Mouse (Mus musculus) myocyte (in vitro differentiated cells): Measurements from ENCODE around the gene Vps13c. TPM values are rescaled to one million over a fixed set of nuclear protein-coding genes. Genes with fewer than 3 reads are reported as not detected.

Experiments
- H3K27me3 ChIP-seq: one replicate; pipeline ENCODE4 v1.6.1; 2011; ENCODE audit not compliant: control insufficient read depth, insufficient read depth, insufficient read length
- H3K36me3 ChIP-seq: one replicate; pipeline ENCODE4 v1.6.1; 2011; ENCODE audit not compliant: control insufficient read depth, insufficient read depth
- H3K4me2 ChIP-seq: one replicate; pipeline ENCODE4 v1.6.1; 2011; ENCODE audit warnings: low read depth, control low read depth
- H3K4me3 ChIP-seq: one replicate; pipeline ENCODE4 v1.5.1; 2011; ENCODE audit warnings: mild to moderate bottlenecking, control low read depth, moderate library complexity
- H3K79me2 ChIP-seq: one replicate; pipeline ENCODE4 v1.6.1; 2011; ENCODE audit not compliant: control insufficient read depth, insufficient read depth
- H3ac ChIP-seq: one replicate; pipeline ENCODE4 v1.6.1; 2011; ENCODE audit not compliant: control insufficient read depth, insufficient read length
- CEBPB ChIP-seq: IDR thresholded peaks from 2 replicates; pipeline ENCODE4 v1.6.1; 2011; ENCODE audit warnings: mild to moderate bottlenecking, moderate library complexity; ENCODE audit not compliant: poor library complexity, insufficient read depth, severe bottlenecking
- E2F4 ChIP-seq: IDR thresholded peaks from one replicate; pipeline ENCODE4 v1.6.1; 2011; ENCODE audit warnings: mild to moderate bottlenecking, control low read depth, moderate library complexity; ENCODE audit not compliant: insufficient read depth
- MAX ChIP-seq: IDR thresholded peaks from one replicate; pipeline ENCODE4 v1.6.1; 2011; ENCODE audit warnings: low read depth, mild to moderate bottlenecking, control low read depth
- MYOD1 ChIP-seq, 3 experiments: IDR thresholded peaks; one replicate each; pipeline ENCODE4 v1.6.1; 2011; ENCODE audit warnings: control low read depth in 2 of 3, low read depth in 2 of 3, mild to moderate bottlenecking in 2 of 3, moderate library complexity in 1 of 3; ENCODE audit not compliant: insufficient read length in 2 of 3, control insufficient read depth in 1 of 3
- MYOG ChIP-seq, 3 experiments: IDR thresholded peaks; one replicate each; pipeline ENCODE4 v1.6.1; 2011; ENCODE audit warnings: control low read depth in 2 of 3, low read depth in 2 of 3, mild to moderate bottlenecking in 2 of 3; ENCODE audit not compliant: insufficient read length in 2 of 3, control insufficient read depth in 1 of 3, insufficient read depth in 1 of 3
- POLR2A ChIP-seq: IDR thresholded peaks from one replicate; pipeline ENCODE4 v1.6.1; 2011; ENCODE audit warnings: low read depth, mild to moderate bottlenecking, control low read depth, moderate library complexity; ENCODE audit not compliant: insufficient read length
- POLR2AphosphoS2 ChIP-seq: IDR thresholded peaks from one replicate; pipeline ENCODE4 v1.6.1; 2011; ENCODE audit warnings: low read depth, control low read depth; ENCODE audit not compliant: insufficient read length
- REST ChIP-seq: IDR thresholded peaks from one replicate; pipeline ENCODE4 v1.6.1; 2011; ENCODE audit warnings: mild to moderate bottlenecking, control low read depth, moderate library complexity; ENCODE audit not compliant: insufficient read depth, insufficient read length
- SRF ChIP-seq: IDR thresholded peaks from one replicate; pipeline ENCODE4 v1.6.1; 2011; ENCODE audit warnings: low read depth; ENCODE audit not compliant: control insufficient read depth, insufficient read length
- TCF12 ChIP-seq: IDR thresholded peaks from one replicate; pipeline ENCODE4 v1.6.1; 2011; ENCODE audit warnings: mild to moderate bottlenecking, control low read depth; ENCODE audit not compliant: poor library complexity, insufficient read depth, severe bottlenecking
- TCF3 ChIP-seq: IDR thresholded peaks from one replicate; pipeline ENCODE4 v1.6.1; 2011; ENCODE audit warnings: low read depth, control low read depth; ENCODE audit not compliant: insufficient read length
- USF1 ChIP-seq: IDR thresholded peaks from one replicate; pipeline ENCODE4 v1.6.1; 2011; ENCODE audit warnings: low read depth, mild to moderate bottlenecking, control low read depth, moderate library complexity
- polyA plus RNA-seq: library from polyadenylated mRNA; unstranded; fragments of >200 nt; fragmentation: generic; extraction: Trizol; gene quantifications from one replicate; pipeline ENCODE4 v1.2.1, GENCODE M21; 2012; ENCODE audit warnings: missing spikeins

The Vps13c gene
- polyA plus RNA-seq, 1 experiment = 7.3 TPM

GRCm38 (mm10) chr9:67886981-67887720, 47.0 kb downstream of the Vps13c start:
- Histone ChIP-seq H3K4me3 (no peak overlapping the region), H3K4me2 (peak overlapping the region; percentile 64), H3K27me3 (no peaks in the 10 kb centered on the region), H3K79me2 (no peaks in the 10 kb centered on the region), H3K36me3 (peaks cover 9% of the 10 kb centered on the region), H3ac (no peak overlapping the region)
- TF ChIP-seq REST = no peak
- no peak for TF ChIP-seq USF1
- TF ChIP-seq POLR2AphosphoS2 = no peak
- no peak for TF ChIP-seq MAX
- no peak for TF ChIP-seq POLR2A
- no peak for TF ChIP-seq TCF12
- no peak for TF ChIP-seq TCF3
- TF ChIP-seq MYOG (IDR thresholded peaks at IDR 0.05; ENCODE audit: control insufficient read depth in 1 of 3, insufficient read depth in 1 of 3, insufficient read length in 2 of 3, low read depth in 2 of 3) = no peak
- TF ChIP-seq SRF = no peak
- TF ChIP-seq E2F4 = no peak
- no peak for TF ChIP-seq CEBPB
- TF ChIP-seq MYOD1 (IDR thresholded peaks at IDR 0.05; ENCODE audit: control insufficient read depth in 1 of 3, insufficient read length in 2 of 3, low read depth in 2 of 3) = no peak

GRCm38 (mm10) chr9:67893474-67893873, 53.3 kb downstream of the Vps13c start:
- TF ChIP-seq REST (no peak), CEBPB (no peak), MAX (no peak), POLR2A (no peak), USF1 (no peak), TCF12 (no peak), E2F4 (no peak), MYOG (IDR thresholded peaks at IDR 0.05; ENCODE audit: control insufficient read depth in 1 of 3, insufficient read depth in 1 of 3, insufficient read length in 2 of 3, low read depth in 2 of 3) (no peak), SRF (no peak), POLR2AphosphoS2 (no peak), MYOD1 (IDR thresholded peaks at IDR 0.05; ENCODE audit: control insufficient read depth in 1 of 3, insufficient read length in 2 of 3, low read depth in 2 of 3) (no peak)
- no peak overlapping the region for H3K4me3 ChIP-seq
- peaks cover 20% of the 10 kb centered on the region for H3K36me3 ChIP-seq
- no peaks in the 10 kb centered on the region for H3K79me2 ChIP-seq
- H3K4me2 ChIP-seq = no peak overlapping the region
- no peak overlapping the region for H3ac ChIP-seq
- H3K27me3 ChIP-seq = no peaks in the 10 kb centered on the region

- H3K36me3 ChIP-seq = peaks cover 26% of the 10 kb centered on the region
- H3K27me3 ChIP-seq = no peaks in the 10 kb centered on the region
- no peak overlapping the region for H3K4me2 ChIP-seq
- no peak overlapping the region for H3ac ChIP-seq
- TF ChIP-seq SRF (no peak), USF1 (no peak), CEBPB (no peak), POLR2A (no peak), E2F4 (no peak), TCF12 (no peak), MYOD1 (IDR thresholded peaks at IDR 0.05; ENCODE audit: control insufficient read depth in 1 of 3, insufficient read length in 2 of 3, low read depth in 2 of 3) (no peak), POLR2AphosphoS2 (no peak), REST (no peak), TCF3 (no peak), MYOG (IDR thresholded peaks at IDR 0.05; ENCODE audit: control insufficient read depth in 1 of 3, insufficient read depth in 1 of 3, insufficient read length in 2 of 3, low read depth in 2 of 3) (no peak), MAX (no peak)
- no peak overlapping the region for H3K4me3 ChIP-seq
- no peaks in the 10 kb centered on the region for H3K79me2 ChIP-seq
Measured at GRCm38 (mm10) chr9:67896646-67897295, 56.6 kb downstream of the Vps13c start.

- TF ChIP-seq USF1 (no peak), MYOD1 (IDR thresholded peaks at IDR 0.05; ENCODE audit: control insufficient read depth in 1 of 3, insufficient read length in 2 of 3, low read depth in 2 of 3) (peak in 2 of 3 experiments; percentile 82 to 83), SRF (no peak), TCF3 (peak; percentile 27), TCF12 (no peak), MYOG (IDR thresholded peaks at IDR 0.05; ENCODE audit: control insufficient read depth in 1 of 3, insufficient read depth in 1 of 3, insufficient read length in 2 of 3, low read depth in 2 of 3) (peak; percentile 35 to 85 (median 74))
- peaks cover 8% of the 10 kb centered on the region for H3K36me3 ChIP-seq
- H3K79me2 ChIP-seq = no peaks in the 10 kb centered on the region
- no peak overlapping the region for H3ac ChIP-seq
- H3K4me2 ChIP-seq = no peak overlapping the region
- H3K27me3 ChIP-seq = no peaks in the 10 kb centered on the region
- H3K4me3 ChIP-seq = no peak overlapping the region
Measured at GRCm38 (mm10) chr9:67900398-67900797, 60.2 kb downstream of the Vps13c start.
